Mouse (Mus musculus) spleen, adult 2 months (tissue): ENCODE results near the gene Vasn. TPM values are rescaled to one million over a fixed set of nuclear protein-coding genes. Genes with fewer than 3 reads are reported as not detected.
A peak's percentile ranks its signal among the peaks of the same experiment; 100 is the strongest.

Experiments
- DNase-seq, 2 experiments: peaks; one replicate each; pipeline versions ENCODE4 v3.0.0 to v3.0.0-alpha.2; 2012 to 2021; ENCODE audit warnings: low spot score in 2 of 2, low read depth in 1 of 2
- H3K27ac ChIP-seq: fragments of 200-500 bp; 2 replicates; pipeline ENCODE4 v1.5.1; 2012; ENCODE audit warnings: low read length, inconsistent platforms; ENCODE audit not compliant: insufficient read depth
- H3K27me3 ChIP-seq: fragments of 200-500 bp; 2 replicates; pipeline ENCODE4 v1.6.1; 2012; ENCODE audit warnings: mild to moderate bottlenecking, moderate library complexity, low read length, inconsistent platforms; ENCODE audit not compliant: control insufficient read depth, insufficient read depth
- H3K36me3 ChIP-seq: fragments of 200-500 bp; 2 replicates; pipeline ENCODE4 v1.6.1; 2012; ENCODE audit warnings: mild to moderate bottlenecking, low read length, inconsistent platforms; ENCODE audit not compliant: control insufficient read depth, insufficient read depth
- H3K4me1 ChIP-seq: fragments of 200-500 bp; 2 replicates; pipeline ENCODE4 v1.6.1; 2011; ENCODE audit warnings: inconsistent platforms; ENCODE audit not compliant: control insufficient read depth, insufficient read depth, insufficient read length
- H3K4me3 ChIP-seq: fragments of 200-500 bp; 2 replicates; pipeline ENCODE4 v1.5.1; 2011; ENCODE audit warnings: mild to moderate bottlenecking, inconsistent platforms; ENCODE audit not compliant: insufficient read depth, insufficient read length; ENCODE audit errors: extremely low read depth
- CTCF ChIP-seq: fragments of 200-500 bp; IDR thresholded peaks from 2 replicates; pipeline ENCODE4 v1.5.1; 2011; ENCODE audit warnings: mild to moderate bottlenecking, inconsistent platforms; ENCODE audit not compliant: insufficient read depth, insufficient read length, insufficient replicate concordance; ENCODE audit errors: extremely low read depth
- POLR2A ChIP-seq: fragments of 200-500 bp; IDR thresholded peaks from 2 replicates; pipeline ENCODE4 v1.6.1; 2011; ENCODE audit warnings: low read depth, low read length, inconsistent platforms
- WGBS: fragments of 180-500 bp; shearing (Covaris S2); methylation state at CpG from one replicate; pipeline ENCODE4 v1.1.7; 2018; 5-methylcytosine and 5-hydroxymethylcytosine counted together
- polyA plus RNA-seq: library from polyadenylated mRNA; depleted of rRNA; stranded (reverse); fragments of >200 nt; gene quantifications from 2 replicates; pipeline ENCODE4 v1.2.3, GENCODE M21; 2012; rRNA removed

The Vasn gene
- polyA plus RNA-seq = 23.6 and 31.3 TPM in 2 replicates

GRCm38 (mm10) chr16:4639831-4640237 is at the start of gene Vasn, which contains the start of gene Dnaja3:
Gene Vasn, plus strand, starts transcription at chr16:4639941.
Gene Dnaja3, plus strand, starts transcription at chr16:4639989.
- TF ChIP-seq CTCF (no peak), POLR2A (no peak)
- 49% methylated on average over 22 of the region's 22 CpGs for WGBS
- H3K4me3 ChIP-seq = peak within 1 kb of the TSS; percentile 44; the same call in 1 of the 2 replicates
- peaks cover 9% of the 10 kb centered on the region for H3K36me3 ChIP-seq
- H3K27ac ChIP-seq = peak within 1 kb of the TSS; percentile 65
- no peaks in the 10 kb centered on the region for H3K27me3 ChIP-seq
- H3K4me1 ChIP-seq = peaks cover 16% of the 10 kb centered on the region; the same call in 1 of the 2 replicates
- DNase-seq = peak in 1 of 2 experiments; percentile 45

- H3K4me1 ChIP-seq = peaks cover 3% of the 10 kb centered on the region; the same call in 1 of the 2 replicates
- TF ChIP-seq CTCF = no peak
- TF ChIP-seq POLR2A = no peak
- WGBS = 95% methylated on average over 9 of the region's 9 CpGs
- no peaks in the 10 kb centered on the region for H3K36me3 ChIP-seq
- no peak overlapping the region for H3K4me3 ChIP-seq
- no peak overlapping the region for H3K27ac ChIP-seq
- DNase-seq = no peak
- peaks cover 12% of the 10 kb centered on the region for H3K27me3 ChIP-seq
Observed at GRCm38 (mm10) chr16:4590236-4590635, 49.5 kb upstream of the Vasn start.

GRCm38 (mm10) chr16:4592909-4593875 is 46.5 kb upstream of the Vasn start:
- H3K27ac ChIP-seq = no peak overlapping the region
- H3K36me3 ChIP-seq = no peaks in the 10 kb centered on the region
- 44% methylated on average over 32 of the region's 32 CpGs for WGBS
- H3K4me3 ChIP-seq = peak overlapping the region; percentile 61; the same call in 1 of the 2 replicates
- peaks cover 12% of the 10 kb centered on the region for H3K27me3 ChIP-seq
- no peak for TF ChIP-seq POLR2A
- no peak for TF ChIP-seq CTCF
- no peaks in the 10 kb centered on the region; the same call in 1 of the 2 replicates for H3K4me1 ChIP-seq
- DNase-seq = peak in 1 of 2 experiments; percentile 44

GRCm38 (mm10) chr16:4593971-4594813 is 45.5 kb upstream of the Vasn start, which contains the start of gene Glis2:
Gene Glis2, plus strand, starts transcription at chr16:4594713.
- TF ChIP-seq POLR2A = no peak
- no peak for TF ChIP-seq CTCF
- Histone ChIP-seq H3K27ac (0 out of 2 replicates have a peak within 1 kb of the TSS, but pooled peaks have one; percentile 39), H3K27me3 (peaks cover 12% of the 10 kb centered on the region), H3K4me1 (no peaks in the 10 kb centered on the region; the same call in 1 of the 2 replicates), H3K36me3 (no peaks in the 10 kb centered on the region), H3K4me3 (peak within 1 kb of the TSS; percentile 61)
- WGBS = 5% methylated on average over 48 of the region's 74 CpGs
- DNase-seq = no peak

GRCm38 (mm10) chr16:4594814-4595526 is 44.8 kb upstream of the Vasn start:
- DNase-seq = no peak
- WGBS = 2% methylated on average over 47 of the region's 52 CpGs
- Histone ChIP-seq H3K36me3 (no peaks in the 10 kb centered on the region), H3K4me3 (peak overlapping the region; percentile 61), H3K4me1 (no peaks in the 10 kb centered on the region; the same call in 1 of the 2 replicates), H3K27me3 (peaks cover 12% of the 10 kb centered on the region), H3K27ac (0 out of 2 replicates have a peak overlapping the region, but pooled peaks have one; percentile 39)
- no peak for TF ChIP-seq POLR2A
- no peak for TF ChIP-seq CTCF

- TF ChIP-seq POLR2A (no peak), CTCF (no peak)
- no peak for DNase-seq
- no peaks in the 10 kb centered on the region; the same call in 1 of the 2 replicates for H3K4me1 ChIP-seq
- H3K4me3 ChIP-seq = peak overlapping the region; percentile 61; the same call in 1 of the 2 replicates
- H3K36me3 ChIP-seq = no peaks in the 10 kb centered on the region
- WGBS = 85% methylated on average over 5 of the region's 5 CpGs
- peaks cover 12% of the 10 kb centered on the region for H3K27me3 ChIP-seq
- H3K27ac ChIP-seq = 0 out of 2 replicates have a peak overlapping the region, but pooled peaks have one; percentile 4
Observed at GRCm38 (mm10) chr16:4595527-4595963, 44.2 kb upstream of the Vasn start.
